Mouse (Mus musculus) large intestine, adult 2 months (tissue): ENCODE measurements around the gene Smarcad1. TPM values are rescaled to one million over a fixed set of nuclear protein-coding genes. Genes with fewer than 3 reads are reported as not detected.

Experiments used
- DNase-seq: peaks from one replicate; pipeline ENCODE4 v3.0.0-alpha.2; 2012; ENCODE audit warnings: low read depth, low spot score
- WGBS: fragments of 180-500 bp; shearing (Covaris S2); methylation state at CpG from one replicate; pipeline ENCODE4 v1.1.7; 2018; 5-methylcytosine and 5-hydroxymethylcytosine counted together
- polyA plus RNA-seq: library from polyadenylated mRNA; depleted of rRNA; stranded (reverse); fragments of >200 nt; gene quantifications from 2 replicates; pipeline ENCODE4 v1.2.3, GENCODE M21; 2012

The Smarcad1 gene
- polyA plus RNA-seq, 1 experiment: 12.4 TPM

DNA sequence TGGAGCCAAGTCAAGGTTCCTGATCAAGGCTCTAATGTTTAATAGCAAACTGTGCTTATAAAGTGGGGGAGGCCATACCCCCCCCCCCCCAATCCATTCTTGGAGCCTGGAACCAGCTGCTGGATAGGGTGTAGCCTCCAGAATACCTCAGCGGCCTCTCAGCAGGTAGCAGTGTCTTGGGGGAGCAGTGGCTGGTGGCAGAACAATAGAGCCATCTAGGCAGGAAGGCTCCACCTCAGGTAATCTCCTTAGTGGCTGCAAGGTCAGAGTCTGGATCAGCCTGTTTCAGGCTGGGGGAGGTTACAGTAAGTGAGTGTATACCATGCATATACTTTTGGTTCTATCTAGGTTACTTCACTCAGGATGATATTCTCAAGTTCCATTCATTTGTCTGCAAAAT, 18.7 kb downstream of the Smarcad1 start:
- no peak for DNase-seq
- 68% methylated on average over 1 of the region's 1 CpGs for WGBS

DNA sequence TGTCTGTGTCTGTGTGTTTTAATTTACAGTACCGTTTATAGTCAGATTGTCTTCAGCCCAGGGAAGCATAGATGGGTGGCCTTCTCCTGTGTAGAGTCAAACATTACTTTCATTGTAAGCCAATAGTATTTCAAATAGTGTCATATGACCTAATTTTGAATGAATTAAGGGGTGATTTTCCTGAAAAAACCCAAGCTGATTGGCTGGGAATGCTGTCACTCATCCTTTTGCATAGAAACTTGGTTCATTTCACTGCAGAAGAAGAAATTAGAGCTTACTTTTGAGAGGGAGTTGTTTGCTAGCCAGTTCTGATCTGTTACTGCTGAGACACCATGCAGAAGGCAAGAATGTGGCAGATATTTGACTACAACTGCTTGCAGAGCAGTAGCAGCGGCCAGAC, 32.8 kb downstream of the Smarcad1 start:
- 67% methylated on average over 2 of the region's 2 CpGs for WGBS

DNA sequence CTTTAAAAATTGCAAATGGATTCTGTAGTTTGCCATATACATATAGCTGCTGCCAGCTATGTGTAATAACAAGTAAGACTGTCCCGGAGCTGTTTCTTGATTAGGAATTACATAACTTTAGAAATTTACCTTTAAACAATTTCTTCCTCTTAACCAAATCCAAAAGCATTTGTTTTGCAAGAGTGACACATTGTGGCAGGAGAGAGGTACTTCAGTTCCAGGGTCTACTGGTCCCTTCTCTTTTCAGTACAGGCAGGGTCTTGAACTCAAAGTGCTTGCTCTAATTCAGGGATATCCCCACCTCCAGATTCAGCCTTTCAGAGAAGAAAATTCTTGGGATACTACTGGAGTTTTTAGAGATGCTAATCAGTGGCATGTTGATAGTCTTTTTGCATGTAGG, 36.8 kb downstream of the Smarcad1 start:
- 93% methylated on average over 1 of the region's 1 CpGs for WGBS
- peak; percentile 14 for DNase-seq

More for the DNA sequence above, 32.8 kb downstream of the Smarcad1 start:
- DNase-seq: no peak

DNA sequence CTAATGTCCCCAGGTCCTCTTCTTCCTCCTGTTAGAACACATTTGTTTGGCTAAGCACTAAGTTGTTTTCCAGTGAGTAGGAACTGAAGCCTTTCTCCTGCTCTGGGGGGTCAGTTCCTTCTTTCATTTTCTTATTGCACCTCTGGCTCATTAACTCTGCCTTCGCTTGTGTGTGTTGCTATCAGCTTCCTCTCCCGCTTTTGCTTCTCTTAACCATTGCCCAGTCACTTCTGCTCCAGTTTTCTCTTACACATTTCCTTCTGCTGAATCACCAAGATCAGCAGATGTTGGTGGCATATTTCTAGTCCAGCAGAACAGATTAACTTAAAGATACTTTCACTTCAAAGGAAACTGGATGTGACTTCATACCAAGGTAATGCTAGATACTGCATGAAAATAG, 72.5 kb downstream of the Smarcad1 start:
- no peak for DNase-seq
- 88% methylated on average over 2 of the region's 2 CpGs for WGBS

DNA sequence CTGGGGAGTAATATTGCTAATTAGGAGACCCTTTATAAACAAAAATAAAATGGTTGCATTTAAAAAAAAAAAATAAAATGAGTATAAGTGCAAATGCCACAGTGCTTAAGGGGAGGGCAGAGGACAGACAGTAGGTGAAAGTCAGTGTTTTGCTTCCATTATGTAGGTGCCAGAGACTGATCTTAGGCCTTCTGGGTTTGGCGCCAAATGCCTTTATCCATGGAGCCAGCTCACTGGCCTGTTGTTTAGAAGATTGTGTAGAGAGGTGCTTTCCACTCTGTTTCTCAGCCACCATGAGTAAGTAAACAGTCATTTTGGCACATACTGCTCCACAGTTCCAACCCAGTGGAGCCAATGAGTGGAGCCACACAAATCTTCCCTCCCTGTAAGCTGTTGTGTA, 75.2 kb downstream of the Smarcad1 start:
- 97% methylated on average over 1 of the region's 1 CpGs for WGBS
- no peak for DNase-seq

DNA sequence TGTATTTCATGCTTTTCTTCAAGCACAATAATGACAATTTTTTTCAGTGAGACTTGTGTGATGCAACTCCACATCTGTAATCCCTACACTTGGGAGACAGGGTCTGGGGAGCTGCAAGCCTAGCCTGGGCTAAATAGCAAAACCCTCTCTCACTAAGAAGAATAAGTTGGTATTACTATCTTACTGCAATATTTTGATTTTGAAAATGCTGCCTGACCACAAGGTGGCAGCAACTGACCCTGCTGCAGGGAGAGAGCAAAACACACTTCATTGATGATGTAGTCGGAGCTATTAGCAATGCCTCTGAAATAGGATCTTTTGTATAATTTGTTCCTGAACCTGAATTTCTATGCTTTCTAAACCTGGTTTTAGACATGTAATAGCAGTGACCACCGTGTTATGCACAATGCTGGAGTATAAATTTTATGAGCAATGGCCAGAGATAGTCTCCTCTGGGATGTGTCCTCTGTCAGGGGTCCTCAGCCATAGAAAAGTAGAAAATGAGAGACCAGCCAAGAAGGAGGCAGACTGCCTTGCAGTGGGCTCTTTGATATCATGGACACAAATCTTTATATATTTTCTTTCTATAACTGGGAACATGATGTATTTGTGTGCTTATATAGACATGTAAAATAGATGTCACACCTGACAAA, 83.8 kb downstream of the Smarcad1 start:
- no peak for DNase-seq
- WGBS: 23% methylated on average over 2 of the region's 2 CpGs

DNA sequence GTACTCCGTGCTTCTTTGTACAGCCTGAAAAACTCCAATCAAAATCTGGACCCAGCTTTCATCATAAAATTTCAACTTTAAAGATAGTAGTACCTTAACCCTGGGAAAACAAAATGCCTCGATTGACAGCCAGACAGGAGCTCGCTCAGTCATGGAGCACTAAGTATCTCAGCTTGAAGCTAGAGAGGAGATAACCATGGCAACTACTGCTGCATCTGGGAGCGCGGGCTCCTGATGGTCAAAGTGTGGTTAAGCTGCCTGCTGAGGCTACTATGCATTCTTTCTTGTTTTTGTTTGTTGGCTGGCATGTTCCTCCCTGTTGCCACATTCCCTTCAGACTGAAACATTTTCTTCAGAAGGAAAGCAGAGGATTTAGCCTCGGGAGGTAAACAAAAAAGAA, 90.0 kb downstream of the Smarcad1 start:
- 82% methylated on average over 6 of the region's 6 CpGs for WGBS
- no peak for DNase-seq

DNA sequence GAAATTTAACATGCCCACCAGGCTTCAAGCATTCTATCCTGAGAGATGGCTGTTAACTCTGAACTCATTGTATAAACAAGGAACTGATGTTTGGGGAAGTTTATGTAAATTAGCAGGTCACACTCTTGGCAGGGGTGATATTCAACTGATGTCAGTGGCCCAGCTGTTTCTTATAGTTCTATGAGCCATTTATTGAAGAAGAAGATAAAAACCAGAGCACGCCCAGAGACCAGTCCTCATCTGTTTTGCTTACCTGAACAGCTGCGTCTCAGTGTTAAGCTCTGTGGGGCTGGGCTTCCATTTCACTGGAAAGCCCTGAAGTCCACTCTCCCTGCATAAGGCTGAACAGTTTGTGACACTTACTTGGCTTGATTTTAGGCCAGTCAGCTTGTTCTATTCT, 95.4 kb downstream of the Smarcad1 start:
- WGBS: 18% methylated on average over 2 of the region's 2 CpGs
- no peak for DNase-seq

DNA sequence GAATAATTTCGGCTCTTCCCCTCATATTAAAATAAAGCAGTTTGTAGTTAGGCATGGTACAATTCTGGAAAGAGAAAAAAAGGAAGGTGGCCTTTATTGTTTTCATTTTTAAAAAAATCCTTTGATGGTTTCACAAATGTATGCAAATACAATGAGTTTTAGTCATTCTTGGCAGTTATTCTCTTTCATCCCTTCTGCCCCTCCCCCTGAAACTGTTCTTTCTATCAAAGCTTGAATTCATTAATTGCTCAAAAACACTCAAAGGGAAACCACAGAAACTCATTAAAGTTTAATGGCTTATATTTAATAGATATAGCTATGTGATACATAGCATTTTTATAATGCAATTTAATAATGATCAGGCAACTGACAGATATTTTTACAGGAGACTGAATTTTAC, 95.9 kb downstream of the Smarcad1 start:
- 59% methylated on average over 1 of the region's 1 CpGs for WGBS
- DNase-seq: no peak

DNA sequence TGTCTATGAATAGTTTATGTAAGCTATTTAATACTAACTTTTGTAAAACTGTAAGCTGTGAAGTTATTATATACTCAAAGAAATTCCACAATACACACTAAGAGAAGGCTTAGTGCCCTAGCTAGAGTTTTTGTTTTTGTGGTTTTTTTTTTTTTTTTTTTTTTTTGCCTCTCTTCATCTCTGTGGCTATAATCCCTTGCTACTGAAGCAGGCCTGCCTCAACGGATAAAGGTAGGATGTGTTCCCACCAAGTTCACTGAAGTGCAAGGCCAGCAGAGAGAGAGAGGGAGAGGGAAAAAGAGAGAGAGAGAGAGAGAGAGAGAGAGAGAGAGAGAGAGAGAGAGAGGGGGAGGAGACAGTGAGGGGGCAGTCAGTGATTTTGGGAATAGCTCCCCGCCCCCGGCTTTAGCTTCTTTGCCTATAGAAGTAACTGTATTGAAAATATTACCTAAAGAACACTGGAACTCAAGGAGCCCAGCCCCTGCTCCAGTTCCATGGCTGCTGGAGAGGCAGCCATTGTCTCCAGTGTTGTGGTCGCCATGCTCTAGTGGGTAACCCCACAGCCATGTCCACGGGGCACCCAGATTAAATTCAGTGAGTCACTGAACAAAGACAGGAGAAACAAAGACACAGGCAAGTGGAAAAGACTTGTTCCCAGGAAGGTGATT, 97.8 kb downstream of the Smarcad1 start:
- 78% methylated on average over 5 of the region's 5 CpGs for WGBS
- DNase-seq: no peak

DNA sequence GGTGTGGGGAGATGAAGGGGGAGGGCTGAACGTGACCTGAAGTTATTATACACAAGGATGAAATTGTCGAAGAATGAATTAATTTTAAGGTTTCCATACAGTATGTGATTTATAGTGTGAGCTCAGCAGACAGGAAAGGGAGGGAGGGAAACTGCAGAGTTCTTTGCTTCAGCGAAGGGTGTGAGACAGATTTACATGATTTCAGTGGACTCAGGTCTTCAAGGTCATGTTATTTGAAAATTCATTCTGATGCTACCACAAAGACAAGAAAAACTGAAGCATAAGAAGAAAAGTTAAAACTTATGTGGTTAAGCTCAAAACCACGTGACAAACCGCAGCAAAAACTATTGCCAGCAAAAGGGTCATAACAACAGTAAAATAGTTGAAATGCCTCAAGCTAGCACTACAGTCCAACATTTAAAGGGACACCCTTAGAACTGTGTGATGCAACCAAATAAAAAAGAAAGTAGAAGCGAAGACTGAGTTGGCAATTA, 98.4 kb downstream of the Smarcad1 start:
- no peak for DNase-seq
- WGBS: 62% methylated on average over 6 of the region's 6 CpGs

DNA sequence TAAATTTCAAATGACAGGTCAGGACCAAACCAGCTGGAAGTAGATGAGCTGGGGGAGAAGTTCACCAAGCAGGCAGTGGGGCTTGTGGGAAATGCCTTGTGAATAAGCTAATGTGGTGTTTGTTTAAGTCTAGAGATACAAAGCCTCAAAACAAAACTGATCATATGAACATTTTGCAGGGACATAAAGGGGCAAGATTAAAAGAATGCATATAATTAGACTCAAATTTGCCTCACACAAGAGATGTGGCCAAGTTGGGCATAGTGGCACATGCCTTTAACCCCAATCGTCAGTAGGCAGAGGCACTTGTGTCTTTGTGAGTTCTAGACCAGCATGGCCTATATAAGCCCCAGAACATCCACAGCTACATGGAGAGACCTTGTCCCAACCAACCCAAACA, 99.9 kb downstream of the Smarcad1 start:
- WGBS: 78% methylated on average over 1 of the region's 1 CpGs

DNA sequence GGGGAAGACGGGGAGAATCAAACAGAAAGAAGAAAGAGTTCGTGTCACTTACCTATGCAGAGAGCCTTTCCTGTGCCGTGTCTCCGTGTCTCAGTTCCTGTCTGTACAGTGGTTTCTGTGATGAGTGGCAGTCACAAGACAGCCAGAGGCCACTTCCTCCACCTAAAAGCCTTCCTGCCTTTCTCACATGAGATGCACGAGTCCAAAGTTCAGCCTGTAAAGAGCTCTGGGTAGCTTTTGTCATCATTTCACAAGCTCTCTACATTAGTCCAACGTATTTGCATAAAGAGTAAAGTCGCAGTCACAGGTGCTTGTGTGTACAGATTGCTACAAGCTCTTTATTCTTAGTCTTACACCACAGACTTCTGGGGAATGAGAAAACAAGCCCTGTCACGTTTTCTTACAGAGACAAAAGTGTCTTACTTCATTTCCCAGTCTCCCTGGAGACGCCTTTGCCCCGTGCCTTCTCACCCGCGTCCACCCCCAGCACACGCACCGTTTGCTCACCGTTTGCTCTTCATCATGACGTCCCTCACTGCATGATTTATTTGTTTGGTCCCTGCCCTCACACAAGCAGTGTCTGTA, 102.3 kb downstream of the Smarcad1 start, which contains the start of gene Hpgds:
Gene Hpgds, minus strand, starts transcription at position 288 of the 585 bp plus-strand sequence.
- DNase-seq: peak; percentile 72
- WGBS: 12% methylated on average over 16 of the region's 16 CpGs

More for the DNA sequence above, 99.9 kb downstream of the Smarcad1 start:
- no peak for DNase-seq

DNA sequence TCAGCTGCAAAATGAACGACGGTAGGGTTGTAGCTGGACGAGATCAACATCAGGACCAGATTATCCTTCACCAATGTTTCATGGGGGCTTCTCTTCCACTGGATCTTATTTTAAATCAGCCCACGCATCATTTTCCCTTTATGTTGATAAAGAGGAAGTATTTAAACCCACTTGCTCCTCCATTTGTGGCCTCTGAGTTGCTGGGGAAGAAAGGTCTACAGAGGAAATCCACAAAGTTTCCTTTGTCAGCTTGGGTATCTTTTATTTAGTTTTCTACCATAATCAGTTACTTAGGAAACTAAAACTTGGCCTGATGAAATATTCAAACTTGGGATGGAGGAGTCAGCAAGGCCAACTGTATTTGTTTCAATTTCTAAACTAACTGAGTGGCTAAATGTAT, 104.0 kb downstream of the Smarcad1 start:
- no peak for DNase-seq
- WGBS: 85% methylated on average over 4 of the region's 4 CpGs

DNA sequence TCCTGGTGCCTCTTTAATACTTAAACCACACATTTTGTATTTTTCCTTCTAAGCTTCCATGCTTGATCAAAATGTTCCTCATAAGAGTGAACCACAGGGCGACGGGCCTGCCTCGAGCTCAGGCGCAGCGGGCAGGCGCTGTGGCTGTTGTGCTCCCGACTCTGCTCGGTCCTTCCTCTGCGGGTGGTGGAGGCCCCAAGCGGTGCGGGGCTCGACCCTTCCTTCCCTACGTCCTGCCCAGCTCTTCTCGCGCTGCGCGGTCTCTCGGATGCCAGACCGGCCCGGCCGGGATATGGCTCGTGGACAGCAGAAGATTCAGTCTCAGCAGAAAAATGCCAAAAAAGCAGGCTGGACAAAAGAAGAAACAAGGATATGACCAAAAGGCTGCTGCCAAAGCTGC, 108.3 kb downstream of the Smarcad1 start:
- no peak for DNase-seq
- 37% methylated on average over 22 of the region's 22 CpGs for WGBS

DNA sequence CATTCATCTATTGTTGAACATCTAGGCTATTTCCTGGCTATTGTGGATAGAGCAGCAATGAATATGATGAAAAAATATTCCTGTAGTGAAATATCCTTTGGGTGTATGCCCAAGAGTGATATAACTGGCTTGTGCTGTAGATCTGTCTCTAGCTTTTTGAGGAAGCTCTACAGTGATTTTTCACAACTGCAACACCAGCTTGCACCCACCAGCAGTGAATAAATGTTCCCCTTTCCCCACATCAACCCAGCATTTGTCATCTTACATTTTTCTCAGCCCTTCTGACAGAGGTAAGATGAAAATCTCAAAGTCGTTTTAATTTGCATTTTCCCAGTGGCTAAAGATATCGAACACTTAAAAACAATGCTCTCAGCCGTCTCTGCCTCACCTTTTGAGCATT, 111.2 kb downstream of the Smarcad1 start:
- WGBS: 75% methylated on average over 3 of the region's 3 CpGs
- DNase-seq: no peak

DNA sequence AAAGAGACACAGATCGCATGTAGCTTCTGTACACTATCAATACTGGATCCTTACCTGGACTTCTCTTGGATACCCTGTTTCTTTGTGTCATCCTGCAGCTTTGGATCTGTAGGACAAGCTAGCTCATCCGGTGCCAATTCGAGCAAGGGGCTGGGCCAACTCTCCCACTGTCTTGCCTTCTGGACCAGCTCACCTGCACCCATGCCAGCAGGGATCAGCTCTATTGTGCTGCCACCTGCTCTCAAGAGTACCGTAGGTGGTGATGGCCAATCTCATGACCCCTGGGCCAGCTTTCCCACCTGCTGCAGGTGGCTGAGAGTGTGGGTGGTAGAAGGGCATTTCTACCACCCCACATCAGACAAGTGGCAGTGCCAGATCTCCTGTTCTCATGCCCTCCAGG, 114.7 kb downstream of the Smarcad1 start:
- DNase-seq: no peak
- WGBS: 47% methylated on average over 4 of the region's 4 CpGs

DNA sequence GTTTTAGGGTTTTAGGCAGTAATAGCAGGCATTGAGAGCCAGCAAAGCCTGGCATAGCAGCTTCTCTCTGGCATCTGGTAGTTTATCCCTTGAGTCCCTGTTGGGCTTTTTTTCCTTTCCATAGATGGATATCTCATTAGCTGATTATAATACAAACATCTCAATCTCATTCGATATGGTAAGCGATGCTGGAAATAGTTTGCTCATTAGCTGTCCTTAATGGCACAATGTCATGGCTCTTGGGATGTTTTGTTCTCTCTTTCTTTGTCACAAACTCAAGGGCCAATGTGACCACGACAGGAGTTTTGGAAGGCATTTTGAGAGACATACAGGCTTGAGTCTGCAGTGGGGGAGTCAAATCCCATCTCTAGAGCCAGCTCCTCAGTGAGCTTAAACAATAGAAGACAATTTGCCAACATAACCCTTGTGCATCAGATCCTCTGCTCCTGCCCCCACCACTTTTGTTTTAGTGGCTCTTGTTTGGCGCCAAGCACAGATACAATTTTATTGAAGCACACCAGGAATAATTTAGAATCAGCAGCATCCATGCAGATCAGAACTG, 117.1 kb downstream of the Smarcad1 start:
- WGBS: 81% methylated on average over 4 of the region's 4 CpGs
- no peak for DNase-seq

DNA sequence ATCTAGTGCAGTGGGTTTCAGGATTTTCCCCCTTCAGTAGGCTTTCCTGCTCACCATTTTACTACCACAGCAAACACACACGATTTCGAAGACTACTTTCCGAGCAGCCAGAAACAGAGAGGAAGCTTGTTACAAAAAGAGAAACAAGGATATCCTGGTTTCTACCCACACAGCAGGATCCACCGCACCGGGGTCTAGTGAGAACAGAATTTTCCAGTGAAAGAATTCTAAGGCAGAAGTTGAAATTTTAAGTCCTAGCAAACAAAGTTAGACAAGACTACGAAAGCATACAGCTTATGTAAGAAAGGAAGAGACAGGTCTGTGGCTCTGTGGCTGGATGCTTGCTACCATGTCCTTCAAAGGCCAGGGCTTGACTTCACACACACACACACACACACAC, 121.8 kb downstream of the Smarcad1 start:
- no peak for DNase-seq
- 72% methylated on average over 6 of the region's 6 CpGs for WGBS

DNA sequence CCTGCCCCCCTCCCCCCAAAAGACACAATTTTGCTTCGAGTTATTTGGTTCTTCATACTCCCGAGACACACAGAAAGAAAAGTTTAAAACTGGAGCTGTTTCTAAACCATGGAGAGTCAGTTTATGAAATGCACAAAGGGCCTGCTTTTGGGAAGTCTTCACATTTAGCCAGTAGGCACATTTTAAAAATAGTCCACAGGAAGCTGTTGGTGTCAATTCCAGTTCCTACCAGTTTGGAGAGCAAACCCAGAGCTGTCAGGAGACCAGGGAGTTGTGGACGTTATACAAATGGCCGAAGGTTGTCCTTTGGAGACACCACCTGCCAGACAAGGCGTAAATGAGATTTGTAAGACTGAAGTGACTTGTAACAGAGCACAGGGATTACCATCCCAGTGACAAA, 122.6 kb downstream of the Smarcad1 start:
- WGBS: 51% methylated on average over 5 of the region's 5 CpGs
- DNase-seq: no peak
